Mouse (Mus musculus) hindbrain, embryonic 16.5 days (tissue): ENCODE data around the gene Olfr1312. TPM values are rescaled to one million over a fixed set of nuclear protein-coding genes. Genes with fewer than 3 reads are reported as not detected.

Experiments
- polyA plus RNA-seq: library from polyadenylated mRNA; unstranded; fragments of >200 nt; fragmentation: Nextera tagmentation; extraction: Ambion mirVana; gene quantifications from 2 replicates; pipeline ENCODE4 v1.2.1, GENCODE M21; 2015

The Olfr1312 gene
- polyA plus RNA-seq, 1 experiment from 2014 or later = not detected

Other genes starting within 250 kb of the Olfr1312 start
- gene Olfr1303, start 229.9 kb downstream of the Olfr1312 start, polyA plus RNA-seq = not detected in 2 replicates
- not detected in 2 replicates for gene Olfr1305, start 173.1 kb downstream of the Olfr1312 start, polyA plus RNA-seq
- gene Olfr1306, start 134.0 kb downstream of the Olfr1312 start, polyA plus RNA-seq = not detected in 2 replicates
- gene Olfr1307, start 100.8 kb downstream of the Olfr1312 start, polyA plus RNA-seq = 0.01 TPM in 1 of 2 replicates, not detected in the other
- not detected in 2 replicates for gene Olfr1308, start 85.3 kb downstream of the Olfr1312 start, polyA plus RNA-seq
- not detected in 2 replicates for gene Olfr1309, start 60.0 kb downstream of the Olfr1312 start, polyA plus RNA-seq
- gene Olfr1310, start 37.5 kb downstream of the Olfr1312 start, polyA plus RNA-seq = not detected in 2 replicates
- not detected in 2 replicates for gene Olfr1311, start 25.8 kb downstream of the Olfr1312 start, polyA plus RNA-seq
- gene Olfr1313, start 27.6 kb upstream of the Olfr1312 start, polyA plus RNA-seq = not detected in 2 replicates
- gene Olfr1314, start 46.5 kb upstream of the Olfr1312 start, polyA plus RNA-seq = not detected in 2 replicates
- not detected in 2 replicates for gene Olfr1315-ps1, start 65.2 kb upstream of the Olfr1312 start, polyA plus RNA-seq
- gene Olfr1316, start 84.7 kb upstream of the Olfr1312 start, polyA plus RNA-seq = not detected in 2 replicates
- gene Olfr1317, start 90.1 kb upstream of the Olfr1312 start, polyA plus RNA-seq = not detected in 2 replicates
- 0.04 and 0.10 TPM in 2 replicates for gene Olfr1318, start 104.0 kb upstream of the Olfr1312 start, polyA plus RNA-seq
- 28.5 and 32.4 TPM in 2 replicates for gene Lpcat4, start 189.2 kb upstream of the Olfr1312 start, polyA plus RNA-seq
- gene Nutm1, start 209.1 kb upstream of the Olfr1312 start, polyA plus RNA-seq = 0.04 TPM in 1 of 2 replicates, not detected in the other
- gene Nop10, start 211.7 kb upstream of the Olfr1312 start, polyA plus RNA-seq = 165 and 189 TPM in 2 replicates
- 14.7 and 17.5 TPM in 2 replicates for gene Slc12a6, start 215.6 kb upstream of the Olfr1312 start, polyA plus RNA-seq
- not detected in 2 replicates for gene Gm21985, start 216.1 kb upstream of the Olfr1312 start, polyA plus RNA-seq